Mouse (Mus musculus): ENCODE results near the gene Atp6v1a. TPM values are rescaled to one million over a fixed set of nuclear protein-coding genes. Genes with fewer than 3 reads are reported as not detected.

Gene Atp6v1a
- polyA plus RNA-seq, 1 experiment from 2014 or later, result 80.8 TPM

GRCm38 (mm10) chr16:44058745-44059144 is 80.8 kb downstream of the Atp6v1a start:
- Histone ChIP-seq H3K4me1 (ENCODE audit: control insufficient read depth, insufficient read depth, low read length) (no peaks in the 10 kb centered on the region), H3K36me3 (ENCODE audit: control insufficient read depth, insufficient read depth, low read length) (no peaks in the 10 kb centered on the region), H3K9ac (ENCODE audit: low read length) (no peak overlapping the region), H3K27ac (ENCODE audit: low read depth, low read length) (no peak overlapping the region), H3K4me3 (ENCODE audit: low read depth, low read length) (no peak overlapping the region), H3K9me3 (ENCODE audit: control insufficient read depth, low read length) (no peaks in the 10 kb centered on the region), H3K4me2 (ENCODE audit: low read depth) (no peak overlapping the region), H3K27me3 (ENCODE audit: control insufficient read depth, insufficient read depth, low read length) (no peaks in the 10 kb centered on the region)
- DNase-seq (ENCODE audit: low spot score), result peak; percentile 64
- WGBS, result 33% methylated on average over 10 of the region's 10 CpGs
- ATAC-seq (ENCODE audit: insufficient read depth, low FRiP score, low TSS enrichment), result no peak

- no peaks in the 10 kb centered on the region for H3K4me1 ChIP-seq (ENCODE audit: control insufficient read depth, insufficient read depth, low read length)
- H3K4me2 ChIP-seq (ENCODE audit: low read depth), result no peak overlapping the region
- no peak overlapping the region for H3K9ac ChIP-seq (ENCODE audit: low read length)
- no peak overlapping the region for H3K27ac ChIP-seq (ENCODE audit: low read depth, low read length)
- no peak for ATAC-seq (ENCODE audit: insufficient read depth, low FRiP score, low TSS enrichment)
- WGBS, result 58% methylated on average over 8 of the region's 8 CpGs
- no peaks in the 10 kb centered on the region for H3K36me3 ChIP-seq (ENCODE audit: control insufficient read depth, insufficient read depth, low read length)
- H3K4me3 ChIP-seq (ENCODE audit: low read depth, low read length), result no peak overlapping the region
- H3K9me3 ChIP-seq (ENCODE audit: control insufficient read depth, low read length), result no peaks in the 10 kb centered on the region
- no peaks in the 10 kb centered on the region for H3K27me3 ChIP-seq (ENCODE audit: control insufficient read depth, insufficient read depth, low read length)
- DNase-seq (ENCODE audit: low spot score), result no peak
Measured at GRCm38 (mm10) chr16:44055766-44056165, 83.7 kb downstream of the Atp6v1a start.

GRCm38 (mm10) chr16:44053265-44053664 is 86.2 kb downstream of the Atp6v1a start:
- Histone ChIP-seq H3K27ac (ENCODE audit: low read depth, low read length) (no peak overlapping the region), H3K4me1 (ENCODE audit: control insufficient read depth, insufficient read depth, low read length) (no peaks in the 10 kb centered on the region), H3K27me3 (ENCODE audit: control insufficient read depth, insufficient read depth, low read length) (no peaks in the 10 kb centered on the region), H3K36me3 (ENCODE audit: control insufficient read depth, insufficient read depth, low read length) (no peaks in the 10 kb centered on the region), H3K4me2 (ENCODE audit: low read depth) (no peak overlapping the region), H3K9ac (ENCODE audit: low read length) (no peak overlapping the region), H3K9me3 (ENCODE audit: control insufficient read depth, low read length) (no peaks in the 10 kb centered on the region), H3K4me3 (ENCODE audit: low read depth, low read length) (no peak overlapping the region)
- DNase-seq (ENCODE audit: low spot score) (no peak), ATAC-seq (ENCODE audit: insufficient read depth, low FRiP score, low TSS enrichment) (no peak)
- WGBS, result 63% methylated on average over 6 of the region's 6 CpGs

- Histone ChIP-seq H3K36me3 (ENCODE audit: control insufficient read depth, insufficient read depth, low read length) (no peaks in the 10 kb centered on the region), H3K4me1 (ENCODE audit: control insufficient read depth, insufficient read depth, low read length) (no peaks in the 10 kb centered on the region), H3K9me3 (ENCODE audit: control insufficient read depth, low read length) (no peaks in the 10 kb centered on the region), H3K4me3 (ENCODE audit: low read depth, low read length) (no peak overlapping the region), H3K9ac (ENCODE audit: low read length) (no peak overlapping the region), H3K4me2 (ENCODE audit: low read depth) (no peak overlapping the region), H3K27me3 (ENCODE audit: control insufficient read depth, insufficient read depth, low read length) (no peaks in the 10 kb centered on the region), H3K27ac (ENCODE audit: low read depth, low read length) (no peak overlapping the region)
- ATAC-seq (ENCODE audit: insufficient read depth, low FRiP score, low TSS enrichment) (no peak), DNase-seq (ENCODE audit: low spot score) (no peak)
- WGBS, result 92% methylated on average over 6 of the region's 6 CpGs
Measured at GRCm38 (mm10) chr16:44052390-44052789, 87.1 kb downstream of the Atp6v1a start.

- H3K9me3 ChIP-seq (ENCODE audit: control insufficient read depth, low read length), result no peaks in the 10 kb centered on the region
- no peak overlapping the region for H3K9ac ChIP-seq (ENCODE audit: low read length)
- no peak overlapping the region for H3K4me3 ChIP-seq (ENCODE audit: low read depth, low read length)
- DNase-seq (ENCODE audit: low spot score), result no peak
- H3K27me3 ChIP-seq (ENCODE audit: control insufficient read depth, insufficient read depth, low read length), result no peaks in the 10 kb centered on the region
- H3K4me2 ChIP-seq (ENCODE audit: low read depth), result no peak overlapping the region
- no peaks in the 10 kb centered on the region for H3K4me1 ChIP-seq (ENCODE audit: control insufficient read depth, insufficient read depth, low read length)
- ATAC-seq (ENCODE audit: insufficient read depth, low FRiP score, low TSS enrichment), result no peak
- H3K27ac ChIP-seq (ENCODE audit: low read depth, low read length), result no peak overlapping the region
- WGBS, result 86% methylated on average over 5 of the region's 5 CpGs
- H3K36me3 ChIP-seq (ENCODE audit: control insufficient read depth, insufficient read depth, low read length), result no peaks in the 10 kb centered on the region
Measured at GRCm38 (mm10) chr16:44050139-44050538, 89.4 kb downstream of the Atp6v1a start.

GRCm38 (mm10) chr16:44039112-44039511 is 100.4 kb downstream of the Atp6v1a start:
- no peak overlapping the region for H3K9ac ChIP-seq (ENCODE audit: low read length)
- H3K9me3 ChIP-seq (ENCODE audit: control insufficient read depth, low read length), result no peaks in the 10 kb centered on the region
- no peak overlapping the region for H3K4me3 ChIP-seq (ENCODE audit: low read depth, low read length)
- no peak overlapping the region for H3K27ac ChIP-seq (ENCODE audit: low read depth, low read length)
- H3K4me2 ChIP-seq (ENCODE audit: low read depth), result no peak overlapping the region
- H3K27me3 ChIP-seq (ENCODE audit: control insufficient read depth, insufficient read depth, low read length), result no peaks in the 10 kb centered on the region
- no peaks in the 10 kb centered on the region for H3K36me3 ChIP-seq (ENCODE audit: control insufficient read depth, insufficient read depth, low read length)
- 79% methylated on average over 4 of the region's 4 CpGs for WGBS
- ATAC-seq (ENCODE audit: insufficient read depth, low FRiP score, low TSS enrichment) (no peak), DNase-seq (ENCODE audit: low spot score) (no peak)
- H3K4me1 ChIP-seq (ENCODE audit: control insufficient read depth, insufficient read depth, low read length), result no peaks in the 10 kb centered on the region

Other genes with a start within 250 kb of the Atp6v1a start
- 11.3 and 11.8 TPM in 2 replicates for gene Ccdc191, start 249.9 kb downstream of the Atp6v1a start, polyA plus RNA-seq (2014; fragmentation: Nextera tagmentation; extraction: Ambion mirVana)
- gene Qtrt2, start 212.9 kb downstream of the Atp6v1a start, polyA plus RNA-seq (2014; fragmentation: Nextera tagmentation; extraction: Ambion mirVana), result 40.3 and 41.5 TPM in 2 replicates
- 0.23 and 0.31 TPM in 2 replicates for gene Zdhhc23, start 159.9 kb downstream of the Atp6v1a start, polyA plus RNA-seq (2014; fragmentation: Nextera tagmentation; extraction: Ambion mirVana)
- 2.2 and 2.5 TPM in 2 replicates for gene Gramd1c, start 76.4 kb downstream of the Atp6v1a start, polyA plus RNA-seq (2014; fragmentation: Nextera tagmentation; extraction: Ambion mirVana)
- 84.2 and 87.2 TPM in 2 replicates for gene Naa50, start 125 bp upstream of the Atp6v1a start, polyA plus RNA-seq (2014; fragmentation: Nextera tagmentation; extraction: Ambion mirVana)
- 4.7 and 5.4 TPM in 2 replicates for gene Usf3, start 33.5 kb upstream of the Atp6v1a start, polyA plus RNA-seq (2014; fragmentation: Nextera tagmentation; extraction: Ambion mirVana)
- gene Sidt1, start 193.5 kb upstream of the Atp6v1a start, polyA plus RNA-seq (2014; fragmentation: Nextera tagmentation; extraction: Ambion mirVana), result 0.18 and 0.32 TPM in 2 replicates
- 29.9 and 33.0 TPM in 2 replicates for gene Spice1, start 207.4 kb upstream of the Atp6v1a start, polyA plus RNA-seq (2014; fragmentation: Nextera tagmentation; extraction: Ambion mirVana)

Data from neural tube, embryonic 11.5 days (tissue).